24 mouse cellular contexts compared by ENCODE assay signal in genomic region chr9:21154787-21155186, GRCm38 (mm10). TPM values are rescaled to one million over a fixed set of nuclear protein-coding genes. Genes with fewer than 3 reads are reported as not detected.
DNase-seq lines count a peak whose midpoint lies in the region; ATAC-seq and TF ChIP-seq lines count a peak whose summit lies in the region.
"Had no signal": no experiment of that assay in that cellular context is flagged by ENCODE, and none has a peak within 500 bp of the region (broad histone marks: within the 10 kb centered on the region; RNA-seq: fewer than 3 reads in every experiment).

No protein-coding gene starts in this region.

- peak; percentile 56 for TF ChIP-seq EP300 in CH12.LX (IDR thresholded peaks at IDR 0.05; ENCODE audit: low read length)

- no peaks in the 10 kb centered on the region for H3K79me2 ChIP-seq in CH12.LX (replicated peaks; ENCODE audit: control insufficient read depth, extremely low read depth, insufficient read depth, poor library complexity, severe bottlenecking)

- no peak for TF ChIP-seq RAD21 in CH12.LX (IDR thresholded peaks at IDR 0.05; ENCODE audit: low read depth, low read length)

- H3K36me3 ChIP-seq in embryonic facial prominence, embryonic 14.5 days (ENCODE audit: control insufficient read depth, insufficient read depth, low read length), result no peaks in the 10 kb centered on the region
- no peaks in the 10 kb centered on the region for H3K36me3 ChIP-seq in embryonic facial prominence, embryonic 10.5 days (replicated peaks)
- no peaks in the 10 kb centered on the region for H3K36me3 ChIP-seq in CH12.LX (replicated peaks in 1 of 2; ENCODE audit: control insufficient read depth in 1 of 2, insufficient read depth in 1 of 2, low read length in 1 of 2)
- no peaks in the 10 kb centered on the region for H3K36me3 ChIP-seq in splenic B cell, adult 2 months (ENCODE audit: control insufficient read depth, insufficient read depth, low read length, poor library complexity, severe bottlenecking)
- H3K36me3 ChIP-seq: embryonic facial prominence, embryonic 13.5 days; forebrain, embryonic 15.5 days had no signal

- peak overlapping the region; percentile 72; the same call in 1 of the 2 replicates for H3K27ac ChIP-seq in embryonic facial prominence, embryonic 14.5 days (replicated peaks; ENCODE audit: low read depth, low read length)
- H3K27ac ChIP-seq in embryonic facial prominence, embryonic 10.5 days (replicated peaks), result no peak overlapping the region
- H3K27ac ChIP-seq in CH12.LX (ENCODE audit: insufficient read depth, low read depth), result no peak overlapping the region
- H3K27ac ChIP-seq: forebrain, embryonic 13.5 days; forebrain, embryonic 15.5 days had no signal

- peaks cover 14% of the 10 kb centered on the region for H3K4me1 ChIP-seq in embryonic facial prominence, embryonic 14.5 days (ENCODE audit: control insufficient read depth, insufficient read depth, low read length)
- peaks cover 31% of the 10 kb centered on the region for H3K4me1 ChIP-seq in embryonic facial prominence, embryonic 10.5 days
- H3K4me1 ChIP-seq in CH12.LX (ENCODE audit: control insufficient read depth in 1 of 2, insufficient read depth in 2 of 2), result peaks cover 0 to 29% of the 10 kb centered on the region in 2 experiments; a peak in 2 of 4 replicates

- no peak for TF ChIP-seq POLR2A in CH12.LX (IDR thresholded peaks at IDR 0.05; ENCODE audit: low read depth, low read length)

- no peak overlapping the region; the same call in 1 of the 2 replicates for H3K9ac ChIP-seq in embryonic facial prominence, embryonic 14.5 days (ENCODE audit: low read depth, low read length)
- no peak overlapping the region for H3K9ac ChIP-seq in CH12.LX (ENCODE audit: insufficient read depth, low read depth)
- H3K9ac ChIP-seq: forebrain, embryonic 13.5 days; forebrain, embryonic 15.5 days; forebrain, postnatal 0 days had no signal

- no peak for TF ChIP-seq CTCF in CH12.LX (conservative IDR thresholded peaks at IDR 0.05 in 1 of 2, IDR thresholded peaks at IDR 0.05 in 1 of 2; ENCODE audit: low read depth in 2 of 2, low read length in 2 of 2)

- 83% methylated on average over 3 of the region's 3 CpGs for WGBS in embryonic facial prominence, embryonic 14.5 days
- WGBS in embryonic facial prominence, embryonic 10.5 days, result 88% methylated on average over 3 of the region's 3 CpGs

- no peak overlapping the region for H3K4me3 ChIP-seq in embryonic facial prominence, embryonic 14.5 days (ENCODE audit: low read depth, low read length)
- H3K4me3 ChIP-seq in embryonic facial prominence, embryonic 10.5 days, result no peak overlapping the region
- H3K4me3 ChIP-seq in CH12.LX (replicated peaks in 1 of 3; ENCODE audit: low read depth in 2 of 3, low read length in 2 of 3, poor library complexity in 1 of 3), result no peak overlapping the region
- H3K4me3 ChIP-seq: forebrain, embryonic 13.5 days; forebrain, embryonic 15.5 days had no signal

- H3K9me3 ChIP-seq in embryonic facial prominence, embryonic 14.5 days (ENCODE audit: control insufficient read depth, low read length), result no peaks in the 10 kb centered on the region
- peaks cover 3% of the 10 kb centered on the region; the same call in 1 of the 2 replicates for H3K9me3 ChIP-seq in embryonic facial prominence, embryonic 10.5 days
- peaks cover 8% of the 10 kb centered on the region for H3K9me3 ChIP-seq in CH12.LX (replicated peaks; ENCODE audit: low read length)
- H3K9me3 ChIP-seq: embryonic facial prominence, embryonic 13.5 days; forebrain, embryonic 13.5 days; forebrain, embryonic 15.5 days had no signal

- dilution Hi-C loops in CH12.LX (cut with MboI; ENCODE audit: extremely low pct_ligation_motif_present, extremely low pct_unique_long_range_greater_than_20kb, low sequenced_read_pairs), result no loop called here

- DNase-seq in embryonic facial prominence, embryonic 14.5 days (ENCODE audit: low spot score), result no peak
- no peak for DNase-seq in embryonic facial prominence, embryonic 10.5 days (ENCODE audit: low spot score)
- no peak for DNase-seq in CH12.LX (ENCODE audit: extremely low read depth)
- DNase-seq in splenic B cell, adult 2 months (ENCODE audit: low read depth, low spot score), result peak; percentile 37
- no peak for DNase-seq in layer of hippocampus, adult 18-20 months (ENCODE audit: low spot score in 2 of 2)
- no peak for DNase-seq in yolk sac, embryonic 10.5 days (ENCODE audit: low spot score)
- DNase-seq in retina, postnatal 1 day, result no peak
- DNase-seq: adrenal gland, adult 2 months; adrenal gland, postnatal 10 days; adrenal gland, postnatal 25 days; B cell, adult 2 months; cerebellum, adult 11 months; cerebellum, adult 18-20 months; cerebellum, adult 8-10 months; cerebellum, adult 9-11 months; cerebellum, postnatal 14 days; cerebellum, postnatal 36 days; forebrain, postnatal 0 days had no signal

- no peak for ATAC-seq in embryonic facial prominence, embryonic 14.5 days (ENCODE audit: low read depth)
- peak; percentile 30; the same call in 1 of the 2 replicates for ATAC-seq in common myeloid progenitor, adult 5-6 weeks (replicated peaks; ENCODE audit: low read depth, poor library complexity, severe bottlenecking)
- ATAC-seq: CD4-positive, CD25-positive, alpha-beta regulatory T cell, adult 4 months; forebrain, embryonic 13.5 days; forebrain, embryonic 15.5 days; forebrain, postnatal 0 days; Patski had no signal

- H3K4me2 ChIP-seq in embryonic facial prominence, embryonic 14.5 days (ENCODE audit: low read depth, low read length), result no peak overlapping the region
- no peak overlapping the region for H3K4me2 ChIP-seq in CH12.LX (ENCODE audit: insufficient read depth, low read depth, poor library complexity, severe bottlenecking)
- H3K4me2 ChIP-seq: forebrain, embryonic 13.5 days; forebrain, embryonic 15.5 days had no signal

- no peaks in the 10 kb centered on the region for H3K27me3 ChIP-seq in embryonic facial prominence, embryonic 14.5 days (replicated peaks; ENCODE audit: control insufficient read depth, insufficient read depth, low read length)
- H3K27me3 ChIP-seq in embryonic facial prominence, embryonic 10.5 days (replicated peaks; ENCODE audit: low read depth, poor library complexity, severe bottlenecking), result no peaks in the 10 kb centered on the region
- no peaks in the 10 kb centered on the region for H3K27me3 ChIP-seq in CH12.LX (replicated peaks)
- no peaks in the 10 kb centered on the region for H3K27me3 ChIP-seq in splenic B cell, adult 2 months (ENCODE audit: control insufficient read depth, insufficient read depth, low read length, poor library complexity, severe bottlenecking)
- H3K27me3 ChIP-seq: embryonic facial prominence, embryonic 13.5 days; Patski had no signal

- in situ Hi-C loops in CH12.LX (cut with MboI; ENCODE audit: low pct_ligation_motif_present, low pct_unique_long_range_greater_than_20kb, low sequenced_read_pairs), result loop anchor here (5.0 kb wide), 1 partner anchor 68 kb away; no protein-coding TSS in a partner anchor

TF ChIP-seq in CH12.LX, 34 proteins besides CTCF, POLR2A, EP300 and RAD21:
- TF ChIP-seq IRF4 (IDR thresholded peaks at IDR 0.05; ENCODE audit: low read depth, low read length) (peak; percentile 24; the same call in 1 of the 2 replicates), CHD2 (IDR thresholded peaks at IDR 0.05; ENCODE audit: low read length) (no peak)

RNA-seq across cellular contexts. Expression of gene Cdc37, which starts 5.0 kb away (rescaled TPM):
- 259 and 298 TPM in 2 replicates for polyA plus RNA-seq in embryonic facial prominence, embryonic 14.5 days (2014; fragmentation: Nextera tagmentation; extraction: Ambion mirVana)
- polyA plus RNA-seq in embryonic facial prominence, embryonic 10.5 days (2016; fragmentation: Nextera tagmentation; extraction: Ambion mirVana), result 418 and 430 TPM in 2 replicates
- 227 and 230 TPM in 2 replicates for total RNA-seq in CH12.LX (2012; rRNA removed)
- total RNA-seq in CH12.LX (2014; rRNA removed), result 84.1 and 87.2 TPM in 2 replicates
- 447 and 532 TPM in 2 replicates for polyA plus RNA-seq in CH12.LX (2012; ENCODE audit: insufficient read length, low read depth)
- total RNA-seq in common myeloid progenitor, adult 5-6 weeks (2017), result 348 and 349 TPM in 2 replicates
- total RNA-seq in layer of hippocampus, adult 18-20 months (2021), result 100 to 1,000 TPM; 163 TPM

RNA-seq across cellular contexts. Expression of gene Pde4a, which starts 10.7 kb away (rescaled TPM):
- 6.2 and 6.9 TPM in 2 replicates for polyA plus RNA-seq in embryonic facial prominence, embryonic 14.5 days (2014; fragmentation: Nextera tagmentation; extraction: Ambion mirVana)
- 4.9 and 5.3 TPM in 2 replicates for polyA plus RNA-seq in embryonic facial prominence, embryonic 10.5 days (2016; fragmentation: Nextera tagmentation; extraction: Ambion mirVana)
- total RNA-seq in CH12.LX (2012; rRNA removed) (4.1 and 4.8 TPM in 2 replicates), CH12.LX (2014; rRNA removed) (1.2 and 1.7 TPM in 2 replicates)
- polyA plus RNA-seq in CH12.LX (2012; ENCODE audit: insufficient read length, low read depth), result 7.2 and 7.6 TPM in 2 replicates
- total RNA-seq in common myeloid progenitor, adult 5-6 weeks (2017), result 5.4 and 10.9 TPM in 2 replicates
- 10 to 100 TPM; 83.4 to 86.6 TPM for total RNA-seq in layer of hippocampus, adult 18-20 months (2021)

RNA-seq across cellular contexts. Expression of gene Tyk2, which starts 23.7 kb away (rescaled TPM):
- polyA plus RNA-seq in embryonic facial prominence, embryonic 14.5 days (2014; fragmentation: Nextera tagmentation; extraction: Ambion mirVana), result 9.8 and 11.6 TPM in 2 replicates
- 14.8 and 16.1 TPM in 2 replicates for polyA plus RNA-seq in embryonic facial prominence, embryonic 10.5 days (2016; fragmentation: Nextera tagmentation; extraction: Ambion mirVana)
- total RNA-seq in CH12.LX (2012; rRNA removed), result 64.3 and 80.0 TPM in 2 replicates
- 39.0 and 40.6 TPM in 2 replicates for total RNA-seq in CH12.LX (2014; rRNA removed)
- 45.1 and 49.6 TPM in 2 replicates for polyA plus RNA-seq in CH12.LX (2012; ENCODE audit: insufficient read length, low read depth)
- 11.8 and 13.8 TPM in 2 replicates for total RNA-seq in common myeloid progenitor, adult 5-6 weeks (2017)
- 10 to 100 TPM; 13.5 to 15.3 TPM for total RNA-seq in layer of hippocampus, adult 18-20 months (2021)
